Mouse (Mus musculus): ENCODE measurements around the gene Dlgap3.

The Dlgap3 gene

DNA sequence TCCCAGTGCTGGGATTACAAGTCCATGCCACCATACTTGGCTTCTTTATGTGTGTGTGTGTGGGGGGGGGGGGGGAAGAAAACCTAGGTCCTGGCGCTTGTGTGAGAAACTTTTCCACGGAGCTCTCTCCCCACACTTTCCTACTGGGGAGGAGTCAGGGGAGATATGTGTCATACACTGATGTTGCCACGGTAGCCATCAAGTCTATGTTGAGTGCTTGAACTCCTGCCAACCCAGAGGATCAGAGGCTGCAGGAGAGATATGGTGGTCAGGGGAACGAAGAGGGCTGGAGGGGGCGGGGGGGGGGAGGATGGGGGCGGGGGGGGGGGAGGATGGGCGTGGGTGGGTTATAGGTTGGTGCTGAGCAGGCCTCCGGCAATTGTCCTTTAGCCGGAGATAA is 46.8 kb downstream of the Dlgap3 start:
- DNase-seq (ENCODE audit: low read depth, low spot score), result no peak

DNA sequence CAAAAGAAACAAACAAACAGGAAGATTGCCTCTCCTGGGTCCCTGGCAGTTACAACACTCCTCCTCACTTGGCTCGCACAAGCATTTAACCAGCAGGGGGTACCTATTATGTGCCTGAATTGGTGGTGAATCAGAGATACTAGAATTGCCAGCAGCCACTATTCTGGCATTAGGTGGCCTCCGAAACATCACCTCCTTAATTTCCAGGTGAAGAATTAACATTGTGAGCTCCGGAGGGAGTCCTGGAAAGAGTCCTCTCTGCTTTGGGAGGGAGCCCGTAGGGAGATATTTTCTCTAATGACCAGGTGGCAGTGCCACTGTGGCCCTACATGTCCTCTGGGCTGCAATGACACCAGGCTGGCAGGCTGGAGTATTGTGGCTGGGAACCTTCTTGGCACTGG is 47.2 kb downstream of the Dlgap3 start:
- DNase-seq (ENCODE audit: low read depth, low spot score), result no peak

DNA sequence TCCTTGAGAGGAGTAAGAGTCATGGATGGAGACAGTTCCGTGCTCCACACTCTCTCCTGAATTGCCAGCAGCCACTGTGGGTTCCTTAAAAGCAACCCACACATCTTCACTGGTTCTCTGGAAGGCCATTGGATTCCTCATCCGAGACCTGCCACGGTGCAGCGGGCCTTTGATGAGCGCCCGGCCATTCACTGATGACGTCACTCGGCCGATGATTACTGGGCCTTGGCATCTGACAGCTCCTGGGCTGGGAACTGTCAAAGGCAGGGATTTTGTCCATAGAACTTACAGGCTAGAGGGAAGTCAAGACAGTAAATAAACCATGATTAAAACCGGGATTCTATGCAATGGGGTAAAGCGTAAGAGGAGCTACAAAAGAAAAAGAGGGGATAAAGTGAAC is 48.0 kb downstream of the Dlgap3 start:
- no peak for DNase-seq (ENCODE audit: low read depth, low spot score)

DNA sequence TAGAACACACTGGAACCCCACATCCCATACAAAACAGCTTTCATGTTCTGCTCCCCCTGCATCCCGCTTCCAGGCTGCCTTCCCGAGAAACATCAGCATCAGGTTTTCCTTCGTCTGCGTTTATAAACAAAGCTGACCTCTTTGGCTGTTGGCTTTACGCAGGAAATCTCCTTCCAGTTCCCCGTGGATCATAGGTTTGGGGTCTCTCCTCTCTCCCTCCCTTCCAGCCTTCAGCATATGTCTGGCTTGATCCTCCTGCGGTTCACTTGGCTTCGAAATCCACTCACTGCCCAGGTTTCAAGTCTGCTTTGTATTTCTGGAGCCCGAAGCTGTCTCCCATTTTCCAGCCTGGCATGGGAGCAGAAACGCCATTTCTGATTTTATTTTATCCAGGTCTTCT is 54.3 kb downstream of the Dlgap3 start:
- DNase-seq (ENCODE audit: low read depth, low spot score), result no peak

DNA sequence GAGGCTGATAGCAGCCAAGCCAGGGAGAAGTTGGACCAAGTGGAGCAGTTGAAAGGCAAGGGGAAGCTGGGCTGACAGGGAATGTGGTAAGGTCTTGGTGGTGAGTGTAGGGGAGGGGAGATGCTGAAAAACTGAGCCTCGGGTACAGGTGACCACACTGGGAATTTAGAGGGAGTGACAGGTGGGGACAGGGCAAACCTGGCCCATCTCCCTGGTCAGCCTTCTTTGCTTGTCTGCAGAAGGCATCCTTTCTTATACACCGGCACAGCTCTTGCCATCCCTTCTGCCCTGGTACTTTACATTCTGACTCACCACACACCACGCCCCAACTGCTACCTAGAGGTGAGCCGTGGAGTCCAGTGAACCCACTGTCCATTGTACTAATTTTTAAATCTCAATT is 54.8 kb downstream of the Dlgap3 start:
- DNase-seq (ENCODE audit: low read depth, low spot score), result no peak

DNA sequence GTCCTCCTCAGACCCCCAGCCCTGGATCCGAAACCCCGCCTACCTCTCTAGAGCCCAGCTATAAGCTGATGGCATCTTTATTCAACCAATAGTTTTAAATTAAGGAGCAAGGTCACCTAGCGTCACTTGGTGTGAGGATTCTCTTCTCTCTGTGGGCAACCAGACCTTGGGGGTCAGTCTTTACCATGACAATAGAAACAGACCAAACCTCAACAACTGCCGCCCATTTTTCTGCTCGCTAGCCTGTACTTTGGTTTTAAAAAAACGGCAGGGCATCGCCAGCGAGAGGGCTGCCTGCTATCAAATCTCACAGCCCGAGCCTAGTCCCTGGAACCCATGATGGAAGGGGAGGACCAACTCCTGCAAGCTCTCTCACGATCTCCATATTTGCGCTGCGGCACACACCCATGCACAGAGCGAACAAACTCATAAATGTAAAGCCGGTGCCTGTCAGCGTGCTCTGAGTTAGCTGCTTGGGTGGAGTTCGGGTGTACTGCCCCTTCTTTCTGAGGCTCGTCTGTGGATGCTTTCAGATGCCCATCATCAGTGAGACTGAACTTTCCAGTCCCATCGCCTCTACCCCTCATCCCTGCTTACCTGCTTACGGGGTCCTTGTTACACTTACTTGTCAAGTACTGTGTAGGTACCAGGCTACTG is 55.6 kb downstream of the Dlgap3 start:
- no peak for DNase-seq (ENCODE audit: low read depth, low spot score)

DNA sequence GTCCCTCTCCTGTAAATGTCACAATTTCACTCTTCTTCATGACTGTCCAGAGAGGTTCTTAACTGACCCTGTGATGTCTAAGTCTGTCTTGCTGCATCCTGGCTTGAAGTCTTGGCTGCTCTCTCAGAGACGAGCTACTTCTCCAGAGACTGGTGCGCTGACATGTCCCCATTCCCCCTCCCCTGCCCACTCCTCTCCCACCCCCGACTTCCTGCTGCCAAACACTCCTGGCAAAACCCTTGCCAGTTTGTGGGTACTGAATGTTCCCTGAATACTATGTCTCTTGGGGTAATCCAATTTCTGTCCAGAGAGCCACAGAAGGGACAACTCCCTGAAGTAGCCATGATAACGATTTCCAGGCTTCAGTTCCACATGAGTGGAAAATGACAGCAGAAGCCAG is 57.1 kb downstream of the Dlgap3 start:
- no peak for DNase-seq (ENCODE audit: low read depth, low spot score)

DNA sequence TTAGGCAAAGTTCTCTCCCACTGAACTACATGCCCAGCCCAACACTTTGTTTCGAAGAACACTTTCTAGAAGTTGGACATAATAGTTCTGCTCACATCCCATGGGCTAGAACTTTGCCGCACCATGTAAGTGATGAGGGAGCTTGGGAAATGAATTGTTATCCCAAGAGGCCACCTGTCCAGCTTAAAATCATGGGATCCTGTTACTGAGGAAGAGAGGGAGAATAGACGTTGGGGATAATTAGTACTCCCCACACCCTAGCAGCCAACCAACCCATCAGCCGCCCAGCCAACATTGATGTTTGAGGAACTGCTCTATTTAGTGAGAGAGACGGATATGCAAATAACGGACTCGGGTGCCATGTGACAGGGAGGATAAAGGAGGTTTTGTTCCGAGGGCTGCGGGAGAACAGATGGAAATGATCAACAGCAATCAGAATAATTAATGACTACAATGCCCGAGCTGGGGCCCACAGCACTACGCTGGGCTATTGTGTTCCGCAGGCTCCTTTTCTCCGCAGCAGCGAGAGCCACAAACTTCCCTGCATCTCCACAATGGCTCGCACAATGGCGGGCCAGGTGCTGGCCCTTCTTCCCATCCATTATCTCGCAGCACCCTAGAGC is 58.2 kb downstream of the Dlgap3 start:
- no peak for DNase-seq (ENCODE audit: low read depth, low spot score)

DNA sequence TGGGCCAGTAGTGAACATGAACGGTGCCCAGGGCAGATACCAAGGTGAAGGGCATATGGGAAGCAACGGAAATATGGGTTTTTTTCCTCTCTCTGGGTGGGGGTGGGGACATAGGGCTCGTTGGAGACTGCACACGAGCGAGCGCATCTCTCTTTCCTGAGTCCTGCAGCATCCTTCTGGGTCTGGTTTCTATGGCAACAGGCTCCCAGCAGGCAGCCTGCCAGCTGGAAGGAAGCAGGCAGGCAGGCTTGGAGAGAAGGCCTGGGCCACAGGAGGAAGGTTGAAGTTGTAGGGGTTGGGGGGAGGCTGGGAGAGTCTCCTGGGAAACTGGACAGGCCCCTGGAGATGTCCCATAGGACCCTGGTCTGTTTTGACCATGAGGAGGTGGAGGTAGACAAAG is 63.0 kb downstream of the Dlgap3 start:
- no peak for DNase-seq (ENCODE audit: low read depth, low spot score)

DNA sequence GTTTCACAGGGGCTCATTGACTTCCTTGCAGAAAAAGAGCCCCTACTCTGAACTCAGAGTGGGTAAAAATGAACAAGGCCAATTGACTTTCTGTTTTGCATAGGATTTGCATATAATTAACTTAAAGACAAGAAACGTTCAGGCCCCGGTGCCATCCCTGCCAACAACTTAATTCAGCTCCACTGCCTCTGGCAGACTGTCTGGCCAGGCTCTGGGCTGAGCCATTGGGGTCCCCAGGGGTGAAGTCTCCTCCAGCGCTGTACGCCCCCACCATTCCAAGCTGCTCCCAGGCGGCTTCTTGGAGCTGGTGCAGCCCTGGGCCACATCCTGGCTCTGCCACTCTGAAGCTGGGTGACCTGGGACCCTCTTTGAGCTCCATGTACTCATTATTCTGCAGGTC is 63.5 kb downstream of the Dlgap3 start:
- DNase-seq (ENCODE audit: low read depth, low spot score), result no peak

DNA sequence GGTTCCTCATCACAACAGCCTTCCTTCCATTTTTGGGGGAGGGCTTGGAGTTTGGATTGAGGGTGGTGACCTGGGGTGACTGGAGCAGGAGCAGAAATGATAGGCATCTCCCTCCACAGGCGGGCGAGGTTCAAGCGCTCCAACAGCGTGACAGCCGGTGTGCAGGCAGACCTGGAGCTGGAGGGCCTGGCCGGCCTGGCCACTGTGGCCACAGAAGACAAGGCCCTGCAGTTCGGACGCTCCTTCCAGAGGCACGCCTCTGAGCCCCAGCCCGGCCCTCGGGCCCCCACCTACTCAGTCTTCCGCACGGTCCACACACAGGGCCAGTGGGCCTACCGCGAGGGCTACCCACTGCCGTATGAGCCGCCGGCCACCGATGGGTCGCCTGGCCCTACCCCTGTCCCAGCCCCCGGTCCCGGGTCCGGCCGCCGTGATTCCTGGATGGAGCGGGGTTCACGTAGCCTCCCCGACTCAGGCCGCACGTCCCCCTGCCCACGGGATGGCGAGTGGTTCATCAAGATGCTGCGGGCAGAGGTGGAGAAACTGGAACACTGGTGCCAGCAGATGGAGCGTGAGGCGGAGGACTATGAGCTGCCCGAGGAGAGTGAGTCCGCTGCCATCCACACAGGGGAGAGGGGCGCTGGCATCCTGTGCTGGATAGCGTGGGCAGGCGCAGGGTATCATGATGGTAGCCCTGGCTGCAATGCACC is 64.6 kb downstream of the Dlgap3 start:
- DNase-seq (ENCODE audit: low read depth, low spot score), result no peak

DNA sequence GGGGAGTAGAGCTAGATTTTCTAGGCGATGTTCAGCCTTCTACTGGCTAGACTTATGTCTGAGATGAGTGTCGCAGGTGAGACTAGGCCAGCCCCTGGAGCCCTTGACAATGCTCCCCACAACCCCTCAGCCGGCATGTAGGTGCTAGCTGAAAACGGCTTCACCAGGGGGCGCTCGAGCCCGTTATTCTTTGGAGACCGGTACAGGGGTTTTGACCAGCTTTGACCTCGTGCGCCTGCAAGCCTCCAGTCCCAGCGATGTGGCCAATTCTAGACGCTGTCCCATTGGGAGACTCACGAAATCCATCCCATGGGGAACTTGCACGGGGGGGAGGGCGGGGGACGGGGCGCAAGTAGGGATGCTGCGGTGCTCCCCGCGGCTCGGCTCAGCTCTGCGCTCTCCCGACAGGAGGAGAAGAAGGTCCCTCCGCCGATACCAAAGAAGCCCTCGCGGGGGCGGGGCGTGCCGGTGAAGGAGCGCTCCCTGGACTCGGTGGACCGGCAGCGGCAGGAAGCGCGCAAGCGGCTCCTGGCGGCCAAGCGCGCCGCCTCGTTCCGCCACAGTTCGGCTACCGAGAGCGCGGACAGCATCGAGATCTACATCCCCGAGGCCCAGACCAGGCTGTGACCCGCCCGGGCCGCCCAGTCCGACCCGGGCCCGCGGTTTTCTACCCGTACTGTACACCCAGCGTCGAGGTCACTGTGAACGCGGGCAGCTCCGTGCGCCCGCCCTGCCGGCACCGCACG is 66.9 kb downstream of the Dlgap3 start:
- peak; percentile 92 for DNase-seq (ENCODE audit: low read depth, low spot score)

DNA sequence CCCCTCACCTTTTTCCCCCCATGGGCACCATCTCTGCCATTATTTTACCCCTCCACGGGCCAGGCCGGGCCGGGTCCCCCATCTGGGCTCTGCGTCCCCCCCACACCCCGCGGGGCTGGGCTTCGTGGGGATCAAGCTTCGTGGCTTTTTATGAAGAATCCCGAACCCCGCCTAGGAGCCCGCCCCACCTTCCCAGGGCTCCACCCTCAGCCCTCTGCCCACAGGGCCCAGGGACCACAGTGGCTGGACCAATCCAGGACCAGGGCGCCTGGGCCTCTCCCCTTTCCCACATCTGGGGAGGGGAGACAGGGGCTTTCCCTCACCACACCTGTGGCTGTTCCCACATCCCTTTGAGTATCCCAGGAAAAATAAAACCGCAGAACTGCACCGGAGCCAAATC is 67.6 kb downstream of the Dlgap3 start:
- peak; percentile 20 for DNase-seq (ENCODE audit: low read depth, low spot score)

DNA sequence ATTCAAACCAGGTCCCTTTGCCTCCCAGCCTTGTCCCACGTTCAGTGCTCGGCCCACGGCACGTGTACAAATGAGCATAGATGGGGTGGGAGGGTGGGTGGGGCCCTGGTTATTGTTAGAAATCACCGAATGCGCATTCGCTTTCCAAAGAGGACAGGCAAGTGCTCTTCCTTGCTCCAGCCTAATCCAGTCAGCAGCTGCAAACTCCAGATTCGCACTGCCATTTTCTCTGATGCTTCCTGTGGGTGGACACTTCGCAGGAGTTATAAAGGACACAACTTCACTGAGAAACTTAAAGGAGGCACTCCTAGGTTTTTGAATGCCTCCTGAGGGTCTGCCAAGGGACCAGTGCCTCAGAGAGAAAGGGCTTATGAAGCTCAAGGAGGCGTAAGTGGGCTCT is 68.3 kb downstream of the Dlgap3 start:
- DNase-seq (ENCODE audit: low read depth, low spot score), result no peak

DNA sequence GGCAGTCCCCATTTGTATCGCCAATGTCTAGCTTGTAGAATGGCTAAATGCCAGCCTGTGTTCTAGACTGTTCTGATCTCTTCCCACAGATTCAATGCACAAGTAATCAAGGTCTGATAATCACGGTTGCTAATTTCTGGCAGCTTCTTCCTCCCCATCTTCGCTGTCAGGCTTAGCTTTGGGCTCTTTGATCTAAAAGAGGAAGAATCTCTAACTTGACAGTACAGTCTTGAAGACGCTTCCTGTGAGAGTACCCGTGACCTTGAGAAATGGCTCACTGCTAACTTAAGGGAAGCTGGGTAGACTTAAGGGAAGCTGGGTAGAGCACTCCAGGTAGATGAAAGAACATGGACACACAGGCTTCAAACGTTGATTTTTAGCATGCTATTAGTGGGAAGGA is 73.7 kb downstream of the Dlgap3 start:
- peak; percentile 38 for DNase-seq (ENCODE audit: low read depth, low spot score)

DNA sequence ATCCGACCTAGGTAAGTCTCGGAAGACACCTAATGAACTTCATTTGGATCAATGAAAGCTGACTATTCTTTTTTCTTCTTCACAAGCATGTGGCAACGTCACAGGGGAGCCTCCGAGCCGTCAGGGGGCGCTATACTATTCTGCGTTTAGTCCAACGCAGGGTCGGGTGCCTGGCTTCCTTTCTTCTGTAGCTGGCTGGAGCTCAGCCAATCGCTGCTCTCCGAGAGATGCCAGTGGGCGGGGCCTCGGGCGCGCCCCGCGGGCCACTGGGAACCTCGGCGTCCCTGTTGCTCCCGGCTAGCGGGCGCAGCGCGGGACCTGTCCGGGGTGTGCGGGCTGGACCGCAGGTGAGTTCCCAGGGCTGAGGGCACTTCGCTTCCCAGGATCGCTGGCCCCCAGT is 74.5 kb downstream of the Dlgap3 start, which contains the start of gene Smim12:
Gene Smim12 (plus strand): TSS at position 233 of the 400 bp plus-strand sequence.
- DNase-seq (ENCODE audit: low read depth, low spot score), result peak; percentile 97

DNA sequence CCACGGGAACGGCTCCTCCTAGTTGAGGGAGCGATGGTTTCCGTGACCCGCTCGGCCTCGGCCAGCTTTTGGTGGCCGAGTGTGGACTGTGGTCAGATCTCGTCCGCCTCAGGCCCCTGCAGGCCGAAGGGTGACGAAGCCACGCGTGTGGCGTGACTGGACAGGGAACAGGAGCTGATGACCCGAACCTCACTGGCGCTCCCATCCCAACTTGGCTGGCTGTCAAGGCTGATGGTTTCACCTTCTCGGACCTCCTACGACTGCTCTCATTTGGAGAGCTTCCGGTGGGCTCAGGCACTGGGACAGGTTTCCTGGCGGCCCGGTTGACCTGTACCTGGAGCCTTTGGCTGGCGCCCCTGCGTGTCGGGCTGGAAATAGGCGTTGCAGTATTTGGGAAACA is 74.9 kb downstream of the Dlgap3 start:
- DNase-seq (ENCODE audit: low read depth, low spot score), result no peak

DNA sequence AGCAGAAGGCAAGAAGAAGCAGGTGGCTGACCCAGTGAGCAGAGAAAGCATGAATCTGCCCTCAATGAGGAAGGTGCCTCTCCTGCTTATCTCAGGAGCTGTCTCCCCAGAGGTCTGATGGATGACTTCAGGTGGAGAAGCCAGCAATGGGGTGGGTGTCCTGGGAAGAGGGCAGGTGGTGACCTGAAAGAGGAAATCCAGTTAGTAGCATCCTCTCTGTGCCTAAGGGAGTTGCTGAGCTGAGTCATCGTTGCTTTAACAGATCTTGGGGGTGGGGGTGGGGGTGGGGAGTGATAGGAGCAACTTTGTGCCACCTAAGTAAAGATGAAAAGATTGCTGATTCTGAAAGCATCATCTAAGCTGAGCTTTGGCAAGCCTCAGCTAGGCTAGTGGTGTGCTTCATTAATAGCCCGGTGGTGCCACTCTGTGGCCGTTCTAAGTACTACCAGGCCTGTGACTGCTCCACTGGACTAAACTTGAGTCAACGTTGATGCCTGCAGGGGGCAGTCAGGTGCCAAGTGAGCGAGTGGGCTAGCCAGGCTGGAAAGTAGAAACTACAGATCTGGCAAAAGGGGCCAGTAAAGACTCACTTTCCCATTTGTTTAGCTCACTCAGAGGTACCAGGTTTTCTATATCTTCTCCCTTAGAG is 80.8 kb downstream of the Dlgap3 start:
- DNase-seq (ENCODE audit: low read depth, low spot score), result peak; percentile 89

DNA sequence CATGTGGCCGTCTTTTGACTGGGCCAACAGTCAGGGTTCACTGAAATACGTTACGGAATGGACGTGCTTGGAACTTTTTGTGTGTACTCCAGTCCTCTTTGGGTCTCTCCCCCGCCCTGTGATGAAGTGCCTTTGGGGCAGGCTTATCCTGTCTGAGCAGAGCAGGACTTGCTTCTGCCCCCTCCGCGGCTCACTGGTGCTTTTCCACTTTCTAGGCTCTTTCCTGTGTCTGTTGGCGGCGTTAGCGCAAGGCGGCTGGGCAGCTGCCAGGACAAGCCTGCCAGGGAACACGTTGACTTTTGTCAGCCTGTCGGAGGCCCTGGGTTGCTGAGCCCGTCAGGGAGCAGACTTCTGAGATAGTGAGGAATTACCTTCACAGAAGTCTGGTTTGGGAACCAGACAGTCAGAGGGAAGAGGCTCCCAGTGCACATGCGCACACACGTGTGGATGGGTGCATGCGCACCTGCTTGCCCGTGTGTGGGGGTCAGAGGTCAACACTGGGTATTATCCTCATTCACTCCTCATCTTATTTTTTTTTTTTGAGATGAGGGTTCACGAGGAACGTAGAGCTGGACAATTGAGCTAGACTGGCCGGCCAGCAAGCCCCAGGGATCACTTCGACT is 83.1 kb downstream of the Dlgap3 start:
- DNase-seq (ENCODE audit: low read depth, low spot score), result no peak

DNA sequence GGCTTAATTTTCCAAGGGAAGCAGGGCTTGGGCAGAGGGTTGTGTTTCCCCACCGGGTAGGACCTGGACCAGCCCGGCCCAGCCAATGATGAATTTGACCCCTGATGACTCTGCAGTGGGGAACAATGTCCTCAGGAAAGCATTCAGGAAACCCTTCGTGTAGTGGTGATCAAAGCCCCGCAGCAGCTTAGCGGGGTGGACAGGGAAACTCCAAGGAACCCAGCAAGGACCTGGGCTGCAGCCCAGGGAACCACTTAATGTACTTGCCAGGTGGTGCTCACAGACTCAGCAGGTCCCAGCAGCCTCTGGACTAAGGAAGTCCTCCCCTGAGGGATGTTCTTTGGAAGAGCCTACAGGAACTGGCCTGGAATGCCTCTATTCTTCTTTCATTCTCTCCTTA is 87.7 kb downstream of the Dlgap3 start:
- no peak for DNase-seq (ENCODE audit: low read depth, low spot score)

DNA sequence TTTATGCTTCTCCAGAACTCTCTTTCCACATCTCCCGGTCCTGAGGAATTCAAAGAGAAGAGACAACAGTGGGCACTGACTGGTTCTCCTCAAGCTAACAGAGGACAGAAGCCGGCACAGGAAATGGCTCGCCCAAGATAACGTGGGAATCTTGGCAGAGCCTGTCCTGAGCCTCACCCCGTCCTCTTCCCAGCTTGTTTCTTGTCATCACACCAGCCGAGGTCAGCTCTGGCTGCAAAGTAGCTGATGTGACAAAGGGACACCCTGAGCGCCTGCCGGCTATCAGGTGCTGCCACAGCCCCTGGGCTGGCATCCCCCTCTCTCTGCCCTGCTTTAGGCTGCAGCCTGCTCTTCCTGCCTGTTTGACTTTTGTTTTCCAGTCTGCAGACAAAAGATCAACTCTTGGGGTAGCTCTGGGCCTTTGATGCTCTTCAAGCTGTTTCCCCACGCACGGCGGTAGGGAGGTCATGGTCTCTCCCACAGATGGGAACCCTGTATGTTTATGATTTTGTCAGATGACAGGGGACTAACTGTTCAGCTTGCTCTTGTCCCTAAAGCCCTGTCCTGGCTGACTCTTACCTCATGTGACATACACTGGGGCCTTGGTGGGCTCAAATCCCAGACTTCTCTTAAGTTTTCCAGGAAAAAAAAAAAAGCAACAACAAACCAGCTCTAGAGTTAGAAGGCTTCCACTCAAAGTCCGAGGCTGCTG is 89.3 kb downstream of the Dlgap3 start:
- DNase-seq (ENCODE audit: low read depth, low spot score), result no peak

Measured in A20 (cell line).